Mouse (Mus musculus) heart, adult 2 months (tissue): ENCODE measurements around the gene A830018L16Rik. TPM values are rescaled to one million over a fixed set of nuclear protein-coding genes. Genes with fewer than 3 reads are reported as not detected.

ENCODE experiments used
- DNase-seq, 2 experiments: peaks; one replicate each; pipeline ENCODE4 v3.0.0; 2021
- H3K27ac ChIP-seq: fragments of 200-600 bp; 2 replicates; pipeline ENCODE4 v1.8.1; 2022
- H3K27me3 ChIP-seq: fragments of 200-500 bp; 2 replicates; pipeline ENCODE4 v1.6.1; 2012; ENCODE audit warnings: mild to moderate bottlenecking, low read length, inconsistent platforms, mixed read lengths; ENCODE audit not compliant: control insufficient read depth, insufficient read depth
- H3K36me3 ChIP-seq: fragments of 200-500 bp; 2 replicates; pipeline ENCODE4 v1.6.1; 2012; ENCODE audit warnings: low read length, inconsistent platforms; ENCODE audit not compliant: control insufficient read depth, insufficient read depth
- H3K4me1 ChIP-seq: fragments of 200-500 bp; 2 replicates; pipeline ENCODE4 v1.6.1; 2011; ENCODE audit warnings: low read length; ENCODE audit not compliant: control insufficient read depth, insufficient read depth
- H3K4me3 ChIP-seq: fragments of 200-600 bp; 2 replicates; pipeline ENCODE4 v1.8.1; 2022
- H3K79me2 ChIP-seq: fragments of 200-500 bp; replicated peaks from 2 replicates; pipeline ENCODE4 v1.6.1; 2012; ENCODE audit warnings: mild to moderate bottlenecking, inconsistent platforms, low read length, moderate library complexity, mixed read lengths; ENCODE audit not compliant: control insufficient read depth, insufficient read depth
- H3K9ac ChIP-seq: fragments of 200-500 bp; 2 replicates; pipeline ENCODE4 v1.6.1; 2012; ENCODE audit warnings: low read depth, mild to moderate bottlenecking, control low read depth, inconsistent platforms, low read length, mixed read lengths
- CTCF ChIP-seq: fragments of 200-600 bp; IDR thresholded peaks from 2 replicates; pipeline ENCODE4 v1.8.1; 2022; ENCODE audit warnings: antibody characterized with exemption, mild to moderate bottlenecking, moderate library complexity
- EP300 ChIP-seq: fragments of 200-500 bp; IDR thresholded peaks from 2 replicates; pipeline ENCODE4 v1.6.1; 2011; ENCODE audit warnings: low read depth, low read length, control low read depth; ENCODE audit not compliant: insufficient read depth
- POLR2A ChIP-seq: fragments of 200-500 bp; IDR thresholded peaks from 2 replicates; pipeline ENCODE4 v1.6.1; 2011; ENCODE audit warnings: mild to moderate bottlenecking, low read depth, low read length, control low read depth; ENCODE audit not compliant: insufficient read depth
- WGBS: fragments of 180-500 bp; shearing (Covaris S2); methylation state at CpG from one replicate; pipeline ENCODE4 v1.1.7; 2018; 5-methylcytosine and 5-hydroxymethylcytosine counted together
- intact Hi-C: fragments of 180-260 bp; cut with DNase I; formaldehyde crosslinking; loops from one replicate; pipeline ENCODE4 v1.15.1; 2025
- polyA plus RNA-seq: library from polyadenylated mRNA; depleted of rRNA; stranded (reverse); fragments of >200 nt; gene quantifications from 2 replicates; pipeline ENCODE4 v1.2.3, GENCODE M21; 2012
- total RNA-seq, 2 experiments: library from RNA; stranded (reverse); gene quantifications; 2 replicates each; pipeline ENCODE4 v1.2.3; 2021

The A830018L16Rik gene
- total and polyA plus RNA-seq, 3 experiments, result 0.18 to 0.61 (median 0.34) TPM

DNA sequence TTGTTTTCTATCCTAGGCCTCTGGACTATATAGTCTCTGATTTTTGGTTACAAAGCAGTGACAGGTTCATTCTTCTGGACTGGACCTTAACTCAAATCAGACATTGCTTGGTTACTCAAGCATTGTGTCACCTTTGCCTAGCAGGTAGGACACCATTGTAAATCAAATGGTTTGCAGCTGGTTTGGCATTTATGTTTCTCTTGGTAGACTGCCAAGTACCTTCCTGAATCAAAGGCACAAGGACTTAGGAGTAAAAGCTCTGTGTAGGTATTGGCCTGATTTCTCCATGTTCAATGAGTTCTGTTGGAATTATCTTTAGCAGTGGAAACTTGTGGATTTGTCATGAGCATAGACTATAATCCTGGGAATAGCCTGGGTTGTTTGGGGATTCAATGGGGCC lies 338.1 kb downstream of the A830018L16Rik start:
- Histone ChIP-seq H3K9ac (no peak overlapping the region), H3K4me3 (no peak overlapping the region), H3K4me1 (no peaks in the 10 kb centered on the region), H3K27me3 (no peaks in the 10 kb centered on the region), H3K79me2 (no peaks in the 10 kb centered on the region), H3K27ac (no peak overlapping the region), H3K36me3 (no peaks in the 10 kb centered on the region)
- TF ChIP-seq POLR2A (no peak), EP300 (no peak), CTCF (no peak)
- no peak for DNase-seq
- intact Hi-C loops, result no loop called here

DNA sequence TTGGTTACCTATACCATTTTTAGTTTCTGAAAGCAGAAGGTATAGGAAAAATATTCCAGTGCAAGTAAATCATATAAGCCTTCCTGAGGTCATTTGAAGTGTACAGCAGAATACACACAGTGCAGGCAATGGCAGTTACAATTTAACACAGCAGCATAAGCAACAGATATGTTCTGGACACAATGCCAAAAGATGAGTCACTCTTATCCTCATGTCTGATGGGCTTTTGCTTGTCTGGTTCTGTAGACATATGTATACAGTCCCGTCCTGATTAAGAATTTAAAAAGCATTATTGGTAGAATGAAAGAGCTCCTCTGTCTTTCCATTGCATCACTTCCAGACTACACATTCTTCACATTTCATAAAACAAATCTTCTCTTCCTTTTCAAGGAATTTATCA lies 374.4 kb downstream of the A830018L16Rik start:
- Histone ChIP-seq H3K4me3 (no peak overlapping the region), H3K36me3 (no peaks in the 10 kb centered on the region), H3K4me1 (no peaks in the 10 kb centered on the region), H3K9ac (no peak overlapping the region), H3K79me2 (no peaks in the 10 kb centered on the region), H3K27ac (no peak overlapping the region), H3K27me3 (no peaks in the 10 kb centered on the region)
- WGBS, result 20% methylated on average over 1 of the region's 1 CpGs
- DNase-seq, result no peak
- TF ChIP-seq EP300 (no peak), CTCF (no peak), POLR2A (no peak)
- intact Hi-C loops, result no loop called here

DNA sequence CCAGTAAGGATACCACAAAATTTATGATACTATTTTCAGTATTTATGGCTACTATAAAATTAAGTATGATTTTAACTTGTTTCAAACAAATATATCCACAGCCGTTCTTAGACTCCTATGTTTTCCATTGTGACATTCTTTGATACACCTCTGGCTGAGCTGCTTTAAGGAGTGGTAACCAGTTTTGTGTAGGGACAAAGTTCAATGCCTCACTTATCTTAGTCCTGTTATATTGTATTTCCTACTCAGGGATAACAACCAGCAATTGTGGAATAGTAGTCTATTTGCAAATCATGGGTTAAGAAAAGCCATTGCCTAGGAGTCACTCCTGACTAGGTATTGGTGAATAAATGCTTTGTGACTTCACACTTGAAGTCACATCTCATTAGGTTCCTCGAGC lies 378.9 kb downstream of the A830018L16Rik start:
- Histone ChIP-seq H3K9ac (no peak overlapping the region), H3K36me3 (no peaks in the 10 kb centered on the region), H3K4me3 (no peak overlapping the region), H3K4me1 (no peaks in the 10 kb centered on the region), H3K27me3 (no peaks in the 10 kb centered on the region), H3K27ac (no peak overlapping the region), H3K79me2 (no peaks in the 10 kb centered on the region)
- TF ChIP-seq POLR2A (no peak), EP300 (no peak), CTCF (no peak)
- WGBS, result 73% methylated on average over 2 of the region's 2 CpGs
- DNase-seq, result no peak
- intact Hi-C loops, result no loop called here

DNA sequence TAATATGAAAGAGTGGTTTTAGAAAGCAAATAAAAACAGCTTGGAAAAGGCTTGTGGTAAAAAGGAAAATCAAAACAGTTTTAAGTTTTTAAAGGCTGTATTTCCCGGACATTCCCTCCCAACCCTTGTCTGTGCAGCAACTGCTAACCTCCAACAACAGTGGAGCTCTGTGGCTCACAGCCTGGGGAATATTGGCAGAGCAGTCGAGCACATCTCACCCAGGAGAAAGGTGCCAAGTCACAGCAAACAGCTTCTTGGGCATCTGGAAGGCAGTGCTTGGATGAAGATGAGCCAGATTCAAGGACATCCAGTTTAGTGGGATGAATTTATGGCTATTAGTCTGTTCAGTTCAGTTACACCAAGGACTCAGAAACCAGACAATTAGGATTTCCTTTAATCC lies 381.8 kb downstream of the A830018L16Rik start:
- Histone ChIP-seq H3K4me3 (no peak overlapping the region), H3K27ac (no peak overlapping the region), H3K27me3 (no peaks in the 10 kb centered on the region), H3K4me1 (no peaks in the 10 kb centered on the region), H3K36me3 (no peaks in the 10 kb centered on the region), H3K9ac (no peak overlapping the region), H3K79me2 (no peaks in the 10 kb centered on the region)
- no peak for DNase-seq
- intact Hi-C loops, result no loop called here
- TF ChIP-seq CTCF, result no peak
- no peak for TF ChIP-seq POLR2A
- no peak for TF ChIP-seq EP300
- WGBS, result 46% methylated on average over 2 of the region's 2 CpGs

DNA sequence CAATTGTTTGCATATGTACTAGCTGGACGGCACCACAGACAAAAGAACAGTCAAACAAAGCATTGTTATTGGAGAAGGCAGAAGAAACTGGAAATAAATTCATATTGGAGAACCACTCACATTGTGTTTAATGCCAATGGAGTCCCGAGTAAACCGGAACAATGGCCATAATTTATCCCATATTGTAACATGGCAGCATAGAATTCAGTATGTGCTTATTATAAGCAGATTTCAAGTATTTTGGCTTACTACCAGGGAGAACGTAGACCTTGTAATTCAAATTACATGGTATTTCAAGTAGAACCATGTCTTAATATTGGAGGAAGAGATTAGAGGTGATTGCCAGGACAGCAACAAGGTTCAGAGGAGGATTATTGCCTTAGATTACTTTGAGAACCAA lies 458.9 kb downstream of the A830018L16Rik start:
- WGBS, result 88% methylated on average over 4 of the region's 4 CpGs
- intact Hi-C loops, result no loop called here

DNA sequence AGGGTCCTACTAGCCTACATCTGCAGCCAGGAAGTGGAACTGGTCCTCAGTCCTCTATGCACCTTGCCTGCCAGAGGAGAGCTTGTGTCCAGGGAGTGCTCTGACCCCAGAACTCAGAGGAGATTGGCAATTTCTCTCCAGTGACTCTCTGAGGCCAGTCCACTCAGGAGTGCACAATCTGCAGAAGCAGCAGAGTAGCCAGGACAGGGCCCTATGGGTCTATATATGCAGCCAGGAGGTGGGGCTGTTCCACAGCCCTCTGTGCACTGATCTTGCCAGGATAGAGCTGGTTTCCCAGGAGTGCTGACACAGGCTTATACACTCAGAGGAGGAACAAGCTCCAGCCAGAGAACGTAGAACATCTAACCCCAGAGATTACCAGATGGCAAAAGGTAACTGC lies 459.7 kb downstream of the A830018L16Rik start:
- Histone ChIP-seq H3K4me3 (no peak overlapping the region), H3K9ac (no peak overlapping the region), H3K79me2 (no peaks in the 10 kb centered on the region), H3K36me3 (no peaks in the 10 kb centered on the region), H3K27ac (no peak overlapping the region), H3K27me3 (no peaks in the 10 kb centered on the region), H3K4me1 (no peaks in the 10 kb centered on the region)
- intact Hi-C loops, result no loop called here
- 66% methylated on average over 1 of the region's 1 CpGs for WGBS
- TF ChIP-seq CTCF (0 out of 2 replicates have a peak, but pooled peaks have one; percentile 3), EP300 (no peak)
- DNase-seq, result no peak

More for the DNA sequence above, 458.9 kb downstream of the A830018L16Rik start:
- H3K27me3 ChIP-seq, result no peaks in the 10 kb centered on the region
- no peak overlapping the region for H3K4me3 ChIP-seq
- H3K4me1 ChIP-seq, result no peaks in the 10 kb centered on the region
- no peak overlapping the region for H3K27ac ChIP-seq
- H3K9ac ChIP-seq, result no peak overlapping the region
- TF ChIP-seq EP300, result no peak
- TF ChIP-seq POLR2A, result no peak
- no peak for TF ChIP-seq CTCF
- H3K36me3 ChIP-seq, result no peaks in the 10 kb centered on the region
- no peaks in the 10 kb centered on the region for H3K79me2 ChIP-seq
- DNase-seq, result no peak
